Mouse (Mus musculus): ENCODE data around the gene Rpusd1. TPM values are rescaled to one million over a fixed set of nuclear protein-coding genes. Genes with fewer than 3 reads are reported as not detected.
"Not testable (repeated sequence)": the region's sequence is repeated elsewhere in the genome, so short reads cannot be mapped to it uniquely, and the experiment has no call there.

The Rpusd1 gene
- total RNA-seq, 1 experiment from 2014 or later, result 1.8 TPM

DNA sequence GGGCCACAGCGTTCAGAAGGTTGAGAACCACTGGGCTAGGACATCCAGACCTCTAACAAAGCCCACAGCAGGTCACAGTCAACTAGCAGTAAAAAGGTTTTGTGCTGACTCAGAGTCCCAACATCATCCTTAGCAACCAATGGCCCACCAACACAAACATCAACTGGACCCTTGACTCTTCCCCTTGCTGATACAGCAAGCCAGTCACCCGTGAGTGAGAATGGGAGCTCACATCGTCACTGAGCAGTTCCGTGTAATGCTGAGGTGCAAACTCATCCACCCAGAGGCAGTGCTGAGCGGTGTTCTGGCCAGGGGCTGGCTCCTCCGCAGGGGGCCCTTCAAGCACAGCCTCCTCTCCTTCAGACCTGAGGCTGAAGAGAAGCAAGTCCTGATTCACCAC lies 2.2 kb upstream of the Rpusd1 start:
- no peak for ATAC-seq (replicated peaks in 1 of 2; ENCODE audit: insufficient read depth in 1 of 2, low FRiP score in 2 of 2, low TSS enrichment in 1 of 2, low read depth in 1 of 2, poor library complexity in 2 of 2, severe bottlenecking in 2 of 2)

- ATAC-seq (replicated peaks in 1 of 2; ENCODE audit: insufficient read depth in 1 of 2, low FRiP score in 2 of 2, low TSS enrichment in 1 of 2, low read depth in 1 of 2, poor library complexity in 2 of 2, severe bottlenecking in 2 of 2), result no peak
Measured at GRCm38 (mm10) chr17:25728009-25728270, 470 bp downstream of the Rpusd1 start.

DNA sequence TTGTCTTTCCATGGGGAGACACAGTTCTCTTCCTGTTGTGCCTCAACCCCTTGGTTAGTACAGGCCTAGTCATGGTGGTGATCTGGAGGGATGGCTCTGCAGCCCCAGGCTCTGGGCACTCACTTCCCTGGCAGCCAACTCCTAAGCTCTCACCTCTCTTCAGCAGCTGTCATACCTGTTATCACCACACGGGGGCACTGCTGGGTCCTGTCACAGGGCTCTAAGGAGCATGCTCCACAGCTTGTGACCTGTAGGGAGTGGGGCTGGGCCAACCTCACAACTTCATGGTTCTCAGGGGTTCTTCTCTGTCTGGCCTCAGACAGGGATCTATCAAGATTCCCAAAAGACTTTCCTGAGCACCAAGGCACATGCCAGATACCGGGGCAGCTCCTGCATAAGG lies 4.6 kb downstream of the Rpusd1 start:
- ATAC-seq (replicated peaks in 1 of 2; ENCODE audit: insufficient read depth in 1 of 2, low FRiP score in 2 of 2, low TSS enrichment in 1 of 2, low read depth in 1 of 2, poor library complexity in 2 of 2, severe bottlenecking in 2 of 2), result peak; percentile 22 to 48; a peak in 2 of 4 replicates

DNA sequence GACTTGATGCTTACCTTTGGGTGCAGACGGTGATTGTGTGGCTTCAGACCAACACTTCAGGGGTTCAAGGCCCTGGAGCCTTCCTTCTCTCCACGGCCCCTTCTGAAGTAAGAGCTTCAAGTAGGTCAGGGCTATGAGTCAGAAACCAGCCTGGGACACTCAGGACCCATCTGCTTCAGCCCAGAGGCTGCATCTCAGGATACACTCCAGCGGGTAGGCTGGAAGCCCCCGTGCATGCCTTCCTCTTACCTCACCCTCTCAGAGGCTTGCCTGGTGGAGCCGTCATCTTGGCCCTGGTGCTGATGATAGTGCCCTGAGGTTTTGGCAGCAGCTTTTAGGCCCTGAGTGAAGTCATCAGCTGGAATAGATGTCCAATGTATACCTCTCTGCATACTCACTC lies 7.8 kb downstream of the Rpusd1 start:
- ATAC-seq (replicated peaks in 1 of 2; ENCODE audit: insufficient read depth in 1 of 2, low FRiP score in 2 of 2, low TSS enrichment in 1 of 2, low read depth in 1 of 2, poor library complexity in 2 of 2, severe bottlenecking in 2 of 2), result no peak

- no peak for ATAC-seq (replicated peaks in 1 of 2; ENCODE audit: insufficient read depth in 1 of 2, low FRiP score in 2 of 2, low TSS enrichment in 1 of 2, low read depth in 1 of 2, poor library complexity in 2 of 2, severe bottlenecking in 2 of 2)
Measured at GRCm38 (mm10) chr17:25735745-25736144, 8.3 kb downstream of the Rpusd1 start, which contains the start of gene Mslnl. Gene Mslnl, plus strand, starts transcription at chr17:25736042.

DNA sequence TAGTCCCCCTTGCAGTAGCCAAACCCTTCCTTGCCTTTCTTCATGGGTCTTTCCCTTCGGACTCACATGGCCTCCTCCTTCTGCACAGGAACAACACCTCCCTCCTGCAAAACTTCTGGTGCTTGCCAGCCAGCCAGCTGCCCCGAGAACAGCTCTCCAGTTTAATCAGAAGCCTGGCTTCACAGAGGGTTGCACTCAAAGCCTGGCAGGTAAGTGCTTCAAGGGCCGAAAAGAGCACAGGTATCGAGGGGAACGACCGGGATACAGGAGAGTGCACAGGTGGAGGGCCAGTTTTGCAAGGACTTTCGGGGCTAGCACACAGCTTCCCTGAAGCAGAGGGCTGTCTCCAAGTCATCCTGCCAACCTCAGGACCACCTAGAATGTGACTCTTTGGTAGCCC lies 11.4 kb downstream of the Rpusd1 start:
- no peak for ATAC-seq (replicated peaks in 1 of 2; ENCODE audit: insufficient read depth in 1 of 2, low FRiP score in 2 of 2, low TSS enrichment in 1 of 2, low read depth in 1 of 2, poor library complexity in 2 of 2, severe bottlenecking in 2 of 2)

DNA sequence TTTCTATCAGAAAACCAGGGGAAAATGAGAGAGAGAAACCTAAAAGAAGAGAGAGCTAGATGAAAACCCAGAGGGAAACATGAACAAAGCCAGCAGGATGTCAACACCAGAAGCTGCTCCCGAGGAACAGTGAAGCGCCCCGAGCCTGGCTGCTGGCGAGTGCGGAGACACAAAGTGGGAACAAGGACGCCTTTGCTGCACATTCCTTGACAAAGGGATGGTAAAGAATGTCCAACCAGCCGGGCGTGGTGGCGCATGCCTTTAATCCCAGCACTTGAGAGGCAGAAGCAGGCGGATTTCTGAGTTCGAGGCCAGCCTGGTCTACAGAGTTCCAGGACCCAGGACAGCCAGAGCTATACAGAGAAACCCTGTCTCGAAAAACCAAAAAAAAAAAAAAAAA lies 14.0 kb downstream of the Rpusd1 start:
- ATAC-seq (replicated peaks in 1 of 2; ENCODE audit: insufficient read depth in 1 of 2, low FRiP score in 2 of 2, low TSS enrichment in 1 of 2, low read depth in 1 of 2, poor library complexity in 2 of 2, severe bottlenecking in 2 of 2), result not testable (repeated sequence)

DNA sequence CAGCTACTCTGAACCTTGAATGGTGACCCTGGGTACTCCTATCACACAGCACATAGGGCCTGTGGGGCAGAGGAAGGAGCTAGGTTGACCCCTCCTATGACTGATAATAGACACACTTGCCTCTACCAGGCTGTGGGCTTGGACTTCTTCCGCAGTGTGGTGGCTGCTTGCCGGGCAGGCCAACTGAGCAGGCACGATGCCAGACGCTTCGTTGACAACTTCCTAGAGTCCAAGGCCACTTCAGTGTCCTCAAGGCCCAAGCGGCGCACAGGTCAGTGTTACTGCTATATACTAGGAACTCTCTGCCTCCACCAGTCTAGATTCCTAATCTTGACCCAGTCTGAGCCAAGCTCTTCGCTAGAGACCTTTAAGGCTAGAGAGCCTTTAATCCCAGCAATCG lies 16.4 kb downstream of the Rpusd1 start:
- ATAC-seq (replicated peaks in 1 of 2; ENCODE audit: insufficient read depth in 1 of 2, low FRiP score in 2 of 2, low TSS enrichment in 1 of 2, low read depth in 1 of 2, poor library complexity in 2 of 2, severe bottlenecking in 2 of 2), result no peak; a peak in 1 of 4 replicates

GRCm38 (mm10) chr17:25744311-25744710 lies 16.8 kb downstream of the Rpusd1 start:
- ATAC-seq (replicated peaks in 1 of 2; ENCODE audit: insufficient read depth in 1 of 2, low FRiP score in 2 of 2, low TSS enrichment in 1 of 2, low read depth in 1 of 2, poor library complexity in 2 of 2, severe bottlenecking in 2 of 2), result no peak

DNA sequence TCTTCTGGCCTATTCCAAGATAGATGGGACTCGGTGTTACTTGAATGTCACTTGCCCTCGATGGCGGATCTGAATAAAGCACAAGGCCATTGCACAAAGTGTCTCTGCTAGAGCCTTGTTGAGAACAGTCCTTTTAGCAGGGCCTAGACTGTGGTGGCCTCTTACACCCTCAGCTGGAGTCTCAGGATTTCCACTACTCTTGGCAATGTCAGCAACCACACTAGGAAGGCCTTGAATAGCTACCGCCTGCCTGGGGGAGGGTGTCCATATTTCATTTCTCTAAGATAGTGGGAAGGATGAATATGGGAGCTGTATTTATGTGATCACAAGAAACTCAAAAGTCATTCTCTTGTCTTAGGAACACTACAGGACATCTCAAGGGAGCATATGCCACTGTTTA lies 20.8 kb downstream of the Rpusd1 start:
- ATAC-seq (replicated peaks in 1 of 2; ENCODE audit: insufficient read depth in 1 of 2, low FRiP score in 2 of 2, low TSS enrichment in 1 of 2, low read depth in 1 of 2, poor library complexity in 2 of 2, severe bottlenecking in 2 of 2), result no peak

- ATAC-seq (replicated peaks in 1 of 2; ENCODE audit: insufficient read depth in 1 of 2, low FRiP score in 2 of 2, low TSS enrichment in 1 of 2, low read depth in 1 of 2, poor library complexity in 2 of 2, severe bottlenecking in 2 of 2), result no peak
Measured at GRCm38 (mm10) chr17:25749314-25749713, 21.8 kb downstream of the Rpusd1 start.

DNA sequence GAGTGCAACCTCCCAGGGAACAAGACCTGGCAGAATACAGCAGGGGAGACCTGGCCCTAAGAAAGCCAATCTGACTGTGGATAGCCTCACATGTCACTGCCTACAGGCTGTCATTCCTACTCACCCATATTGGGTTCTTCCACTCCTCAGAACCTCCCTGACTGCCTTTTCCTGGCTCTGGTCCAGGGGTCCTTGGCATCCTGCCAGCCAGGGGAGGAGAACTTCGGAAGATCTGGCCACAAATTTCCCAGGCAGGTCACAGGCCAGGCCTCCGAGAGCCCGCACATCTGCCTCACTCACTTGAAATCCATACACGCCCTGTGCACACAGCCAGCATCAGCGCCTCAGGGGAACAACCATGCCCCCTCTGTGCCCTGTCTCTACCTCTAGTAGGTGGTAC lies 24.0 kb downstream of the Rpusd1 start:
- no peak for ATAC-seq (replicated peaks in 1 of 2; ENCODE audit: insufficient read depth in 1 of 2, low FRiP score in 2 of 2, low TSS enrichment in 1 of 2, low read depth in 1 of 2, poor library complexity in 2 of 2, severe bottlenecking in 2 of 2)

- ATAC-seq (replicated peaks in 1 of 2; ENCODE audit: insufficient read depth in 1 of 2, low FRiP score in 2 of 2, low TSS enrichment in 1 of 2, low read depth in 1 of 2, poor library complexity in 2 of 2, severe bottlenecking in 2 of 2), result no peak
Measured at GRCm38 (mm10) chr17:25754241-25754640, 26.8 kb downstream of the Rpusd1 start, which contains the start of gene Msln. Gene Msln, minus strand, starts transcription at chr17:25754378.

GRCm38 (mm10) chr17:25755086-25755485 lies 27.6 kb downstream of the Rpusd1 start:
- no peak for ATAC-seq (replicated peaks in 1 of 2; ENCODE audit: insufficient read depth in 1 of 2, low FRiP score in 2 of 2, low TSS enrichment in 1 of 2, low read depth in 1 of 2, poor library complexity in 2 of 2, severe bottlenecking in 2 of 2)

- no peak for ATAC-seq (replicated peaks in 1 of 2; ENCODE audit: insufficient read depth in 1 of 2, low FRiP score in 2 of 2, low TSS enrichment in 1 of 2, low read depth in 1 of 2, poor library complexity in 2 of 2, severe bottlenecking in 2 of 2)
Measured at GRCm38 (mm10) chr17:25755627-25756377, 28.3 kb downstream of the Rpusd1 start.

GRCm38 (mm10) chr17:25756378-25757242 lies 29.1 kb downstream of the Rpusd1 start:
- ATAC-seq (replicated peaks in 1 of 2; ENCODE audit: insufficient read depth in 1 of 2, low FRiP score in 2 of 2, low TSS enrichment in 1 of 2, low read depth in 1 of 2, poor library complexity in 2 of 2, severe bottlenecking in 2 of 2), result no peak; a peak in 1 of 4 replicates

- no peak for ATAC-seq (replicated peaks in 1 of 2; ENCODE audit: insufficient read depth in 1 of 2, low FRiP score in 2 of 2, low TSS enrichment in 1 of 2, low read depth in 1 of 2, poor library complexity in 2 of 2, severe bottlenecking in 2 of 2)
Measured at GRCm38 (mm10) chr17:25757691-25758090, 30.2 kb downstream of the Rpusd1 start.

DNA sequence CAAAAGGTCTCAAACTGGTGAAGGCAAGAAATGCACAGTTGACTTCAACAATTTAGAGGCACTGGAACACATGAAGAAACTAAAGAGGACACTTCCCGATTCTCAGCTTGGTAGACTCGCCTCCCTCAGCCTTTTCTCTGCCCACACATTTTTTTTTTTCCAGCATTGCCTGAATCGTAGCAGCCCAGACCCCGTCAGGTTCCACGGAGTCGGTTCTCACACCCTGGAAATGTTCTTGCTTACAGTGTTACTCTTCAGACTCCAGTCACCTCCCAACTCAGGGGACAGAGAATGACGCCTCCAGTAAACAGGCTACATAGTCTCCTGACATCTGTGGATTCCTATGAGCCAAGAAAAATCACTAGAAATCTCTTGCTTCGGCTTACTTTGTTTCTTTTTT lies 32.7 kb downstream of the Rpusd1 start:
- ATAC-seq (replicated peaks in 1 of 2; ENCODE audit: insufficient read depth in 1 of 2, low FRiP score in 2 of 2, low TSS enrichment in 1 of 2, low read depth in 1 of 2, poor library complexity in 2 of 2, severe bottlenecking in 2 of 2), result no peak
